Mouse (Mus musculus) midbrain, embryonic 16.5 days (tissue): ENCODE data around the gene Grip1. TPM values are rescaled to one million over a fixed set of nuclear protein-coding genes. Genes with fewer than 3 reads are reported as not detected.

Experiments used
- ATAC-seq: fragments of 200-750 bp; cut with Nextera tagmentation; 2 replicates; pipeline ENCODE4 v1.8.0; 2017; ENCODE audit warnings: moderate TSS enrichment
- H3K27ac ChIP-seq: fragments of 300-500 bp; sonication (generic); 2 replicates; pipeline ENCODE4 v1.5.1; 2014; ENCODE audit warnings: mild to moderate bottlenecking, low read length, mixed read lengths
- H3K27me3 ChIP-seq: fragments of 300-500 bp; sonication (generic); 2 replicates; pipeline ENCODE4 v1.6.1; 2014; ENCODE audit warnings: low read depth, low read length, mixed read lengths; ENCODE audit not compliant: control insufficient read depth, insufficient read depth
- H3K36me3 ChIP-seq: fragments of 300-500 bp; sonication (generic); 2 replicates; pipeline ENCODE4 v1.6.1; 2014; ENCODE audit warnings: mild to moderate bottlenecking, low read length, moderate library complexity, mixed read lengths; ENCODE audit not compliant: control insufficient read depth, insufficient read depth
- H3K4me1 ChIP-seq: fragments of 300-500 bp; sonication (generic); 2 replicates; pipeline ENCODE4 v1.6.1; 2014; ENCODE audit warnings: mild to moderate bottlenecking, low read length, mixed read lengths; ENCODE audit not compliant: control insufficient read depth, insufficient read depth
- H3K4me2 ChIP-seq: fragments of 300-500 bp; sonication (generic); 2 replicates; pipeline ENCODE4 v1.6.1; 2014; ENCODE audit warnings: mild to moderate bottlenecking, low read length, mixed read lengths
- H3K4me3 ChIP-seq: fragments of 300-500 bp; sonication (generic); 2 replicates; pipeline ENCODE4 v1.5.1; 2014; ENCODE audit warnings: low read depth, mild to moderate bottlenecking, low read length, moderate library complexity, mixed read lengths
- H3K9ac ChIP-seq: fragments of 300-500 bp; sonication (generic); 2 replicates; pipeline ENCODE4 v1.6.1; 2014; ENCODE audit warnings: low read depth, low read length, mixed read lengths
- H3K9me3 ChIP-seq: fragments of 300-500 bp; sonication (generic); replicated peaks from 2 replicates; pipeline ENCODE4 v1.6.1; 2014; ENCODE audit warnings: mild to moderate bottlenecking, low read length, mixed read lengths; ENCODE audit not compliant: control insufficient read depth, poor library complexity, severe bottlenecking
- WGBS: fragments of 180-500 bp; shearing (Covaris S2); extraction: QIAGEN DNeasy Blood & Tissue Kit; methylation state at CpG from one replicate; pipeline ENCODE4 v1.1.7; 2014; 5-methylcytosine and 5-hydroxymethylcytosine counted together
- polyA plus RNA-seq: library from polyadenylated mRNA; unstranded; fragments of >200 nt; fragmentation: Nextera tagmentation; extraction: Ambion mirVana; gene quantifications from 2 replicates; pipeline ENCODE4 v1.2.1, GENCODE M21; 2015

Gene Grip1
- polyA plus RNA-seq, 1 experiment from 2014 or later: 19.7 TPM

DNA sequence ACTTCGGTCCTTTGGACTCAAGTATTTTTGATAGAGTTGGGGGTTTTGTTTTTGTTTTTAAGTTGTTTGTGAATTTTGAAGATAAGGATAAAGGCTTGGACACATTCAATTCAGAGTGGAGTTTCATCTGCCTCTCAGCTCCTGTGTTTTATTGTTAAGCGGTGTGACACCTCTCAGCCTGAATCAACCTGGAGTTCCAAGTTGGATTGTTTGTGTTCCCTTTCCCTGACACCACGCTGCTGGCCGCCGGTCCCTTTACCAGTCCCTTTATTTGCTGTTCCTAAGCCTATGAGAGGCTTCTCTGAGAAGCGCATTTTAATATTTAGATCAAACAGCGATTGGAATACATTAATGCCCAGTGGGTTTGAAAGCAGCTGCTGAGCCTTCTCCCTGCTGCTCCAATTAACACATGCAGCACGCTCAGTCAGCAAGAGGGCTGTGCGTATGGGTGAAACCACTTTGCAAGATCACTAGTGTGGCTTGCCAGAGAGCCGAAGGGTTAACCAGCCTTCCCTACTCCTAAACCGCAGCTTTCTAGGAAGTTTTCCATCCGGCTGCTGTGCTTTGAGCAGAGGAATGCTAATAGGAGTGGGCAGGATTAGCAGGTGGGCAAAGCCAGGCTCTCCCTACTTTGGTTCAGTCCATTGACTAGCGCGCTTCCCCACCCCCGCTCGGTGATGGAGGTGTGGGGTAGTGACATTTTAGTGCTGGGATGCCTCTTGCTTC, 237.9 kb downstream of the Grip1 start:
- H3K36me3 ChIP-seq: no peaks in the 10 kb centered on the region
- H3K9ac ChIP-seq: peak overlapping the region; percentile 61
- peaks cover 32% of the 10 kb centered on the region for H3K4me1 ChIP-seq
- 2% methylated on average over 16 of the region's 16 CpGs for WGBS
- peak; percentile 85 for ATAC-seq
- H3K27ac ChIP-seq: peak overlapping the region; percentile 81
- peak overlapping the region; percentile 54 for H3K4me3 ChIP-seq
- no peaks in the 10 kb centered on the region for H3K9me3 ChIP-seq
- H3K27me3 ChIP-seq: no peaks in the 10 kb centered on the region
- H3K4me2 ChIP-seq: peak overlapping the region; percentile 98

GRCm38 (mm10) chr10:119692284-119692890, 238.8 kb downstream of the Grip1 start:
- H3K9me3 ChIP-seq: no peaks in the 10 kb centered on the region
- 2% methylated on average over 26 of the region's 26 CpGs for WGBS
- no peaks in the 10 kb centered on the region for H3K27me3 ChIP-seq
- H3K9ac ChIP-seq: peak overlapping the region; percentile 65
- H3K4me2 ChIP-seq: peak overlapping the region; percentile 98
- H3K36me3 ChIP-seq: no peaks in the 10 kb centered on the region
- peak overlapping the region; percentile 54 for H3K4me3 ChIP-seq
- peaks cover 32% of the 10 kb centered on the region for H3K4me1 ChIP-seq
- peak; percentile 60 for ATAC-seq
- H3K27ac ChIP-seq: peak overlapping the region; percentile 81

DNA sequence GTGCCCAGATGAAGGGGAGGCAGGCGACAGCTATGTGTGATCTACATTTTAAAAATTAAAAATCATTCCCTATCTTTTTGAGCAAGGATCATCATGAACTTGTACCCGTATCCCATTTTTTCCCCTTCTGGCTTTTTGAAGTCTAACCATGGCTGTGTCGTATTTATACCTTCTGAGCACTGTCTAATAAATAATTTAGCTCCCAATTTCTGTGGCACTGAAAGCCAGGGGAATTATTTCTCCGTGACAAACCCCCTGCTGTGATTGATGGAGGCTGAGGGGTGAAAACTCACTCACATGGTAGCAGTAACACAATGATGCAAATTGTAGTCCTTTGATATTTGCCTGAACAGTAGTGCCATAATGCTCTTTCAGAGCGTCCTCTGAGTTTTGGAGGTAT, 239.8 kb downstream of the Grip1 start:
- 0 out of 2 replicates have a peak overlapping the region, but pooled peaks have one; percentile 23 for H3K9ac ChIP-seq

GRCm38 (mm10) chr10:119697257-119697798, 243.7 kb downstream of the Grip1 start:
- Histone ChIP-seq H3K4me2 (no peak overlapping the region), H3K9ac (no peak overlapping the region), H3K27me3 (no peaks in the 10 kb centered on the region), H3K4me1 (peaks cover 8% of the 10 kb centered on the region), H3K4me3 (no peak overlapping the region), H3K27ac (no peak overlapping the region), H3K36me3 (no peaks in the 10 kb centered on the region), H3K9me3 (no peaks in the 10 kb centered on the region)
- 74% methylated on average over 9 of the region's 9 CpGs for WGBS
- no peak for ATAC-seq

More for the DNA sequence above, 239.8 kb downstream of the Grip1 start:
- WGBS: 33% methylated on average over 5 of the region's 5 CpGs
- H3K9me3 ChIP-seq: no peaks in the 10 kb centered on the region
- H3K4me1 ChIP-seq: peaks cover 28% of the 10 kb centered on the region
- H3K36me3 ChIP-seq: no peaks in the 10 kb centered on the region
- peak overlapping the region; percentile 98 for H3K4me2 ChIP-seq
- ATAC-seq: no peak
- H3K27me3 ChIP-seq: no peaks in the 10 kb centered on the region
- peak overlapping the region; percentile 54 for H3K4me3 ChIP-seq
- H3K27ac ChIP-seq: no peak overlapping the region

GRCm38 (mm10) chr10:119705348-119705747, 251.7 kb downstream of the Grip1 start:
- WGBS: 68% methylated on average over 4 of the region's 4 CpGs
- no peak for ATAC-seq

DNA sequence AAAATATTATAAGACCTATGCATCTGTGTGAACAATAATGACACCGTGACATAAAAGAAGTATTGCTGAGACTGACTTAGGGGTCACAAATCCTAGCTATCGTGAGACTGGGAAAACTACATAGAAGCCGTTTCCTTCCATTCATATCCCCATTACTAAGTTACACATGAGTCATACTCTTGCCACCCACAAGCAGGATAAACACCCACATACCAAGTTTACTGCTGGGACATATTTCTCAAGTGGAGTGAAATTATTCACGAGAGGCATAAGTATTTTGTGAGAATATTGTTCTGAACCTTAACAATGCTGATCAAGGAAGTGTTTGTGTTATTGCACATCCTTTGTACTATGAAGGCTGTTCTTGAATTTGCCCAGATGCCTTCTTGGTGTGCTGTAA, 252.7 kb downstream of the Grip1 start:
- ATAC-seq: no peak
- no peaks in the 10 kb centered on the region for H3K27me3 ChIP-seq
- H3K4me3 ChIP-seq: no peak overlapping the region
- H3K9me3 ChIP-seq: no peaks in the 10 kb centered on the region
- 94% methylated on average over 4 of the region's 4 CpGs for WGBS
- H3K4me1 ChIP-seq: no peaks in the 10 kb centered on the region
- H3K36me3 ChIP-seq: no peaks in the 10 kb centered on the region
- H3K4me2 ChIP-seq: no peak overlapping the region
- H3K9ac ChIP-seq: no peak overlapping the region
- no peak overlapping the region for H3K27ac ChIP-seq

More at GRCm38 (mm10) chr10:119705348-119705747, 251.7 kb downstream of the Grip1 start:
- Histone ChIP-seq H3K4me1 (no peaks in the 10 kb centered on the region), H3K36me3 (no peaks in the 10 kb centered on the region), H3K4me2 (no peak overlapping the region), H3K27me3 (no peaks in the 10 kb centered on the region), H3K9me3 (no peaks in the 10 kb centered on the region), H3K4me3 (no peak overlapping the region), H3K9ac (no peak overlapping the region), H3K27ac (no peak overlapping the region)

DNA sequence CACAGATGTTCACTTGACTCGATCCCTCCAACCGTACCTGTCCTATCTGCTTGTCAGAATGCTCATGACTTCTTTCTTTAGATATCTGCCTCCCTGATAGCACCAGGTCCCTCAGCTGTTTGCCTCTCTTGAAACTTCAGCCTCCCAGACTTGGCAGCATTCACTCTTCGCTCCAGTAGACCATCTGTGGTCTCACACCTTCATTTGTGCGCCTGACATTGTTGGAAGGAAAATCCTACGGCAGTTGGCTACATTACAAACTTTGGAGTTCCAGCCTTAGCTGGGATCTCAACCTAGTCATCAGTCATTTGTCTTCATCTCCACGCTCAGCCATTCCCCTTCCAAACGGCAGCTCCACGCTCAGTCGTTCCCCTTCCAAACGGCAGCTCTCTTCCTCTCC, 253.4 kb downstream of the Grip1 start:
- H3K9me3 ChIP-seq: no peaks in the 10 kb centered on the region
- no peak for ATAC-seq
- H3K4me1 ChIP-seq: no peaks in the 10 kb centered on the region
- H3K4me2 ChIP-seq: no peak overlapping the region
- H3K27ac ChIP-seq: no peak overlapping the region
- H3K9ac ChIP-seq: no peak overlapping the region
- H3K4me3 ChIP-seq: no peak overlapping the region
- no peaks in the 10 kb centered on the region for H3K36me3 ChIP-seq
- 97% methylated on average over 10 of the region's 10 CpGs for WGBS
- no peaks in the 10 kb centered on the region for H3K27me3 ChIP-seq

DNA sequence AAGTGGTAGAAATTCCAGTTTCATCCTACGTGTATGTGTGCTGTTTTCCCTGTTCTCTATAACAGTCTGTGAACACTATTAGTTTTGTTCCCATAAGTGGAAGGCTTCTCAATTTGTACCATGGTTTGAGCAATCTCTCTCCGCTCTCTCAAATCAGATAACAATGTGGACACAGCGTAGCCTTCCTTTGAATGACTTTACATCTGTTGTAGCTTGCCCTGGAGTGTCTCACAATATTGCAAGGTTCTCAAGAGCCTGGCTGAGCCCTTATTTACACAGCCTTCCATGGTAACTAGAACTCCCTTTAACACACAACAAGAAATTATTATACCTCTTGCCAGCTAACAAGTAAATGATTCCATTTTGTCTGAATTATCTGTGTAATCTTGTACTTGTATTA, 268.3 kb downstream of the Grip1 start:
- no peaks in the 10 kb centered on the region for H3K36me3 ChIP-seq
- no peak overlapping the region for H3K4me2 ChIP-seq
- H3K4me3 ChIP-seq: no peak overlapping the region
- no peak for ATAC-seq
- no peak overlapping the region for H3K27ac ChIP-seq
- H3K27me3 ChIP-seq: no peaks in the 10 kb centered on the region
- H3K9ac ChIP-seq: no peak overlapping the region
- 66% methylated on average over 3 of the region's 3 CpGs for WGBS
- peaks cover 3% of the 10 kb centered on the region; the same call in 1 of the 2 replicates for H3K4me1 ChIP-seq
- H3K9me3 ChIP-seq: no peaks in the 10 kb centered on the region

DNA sequence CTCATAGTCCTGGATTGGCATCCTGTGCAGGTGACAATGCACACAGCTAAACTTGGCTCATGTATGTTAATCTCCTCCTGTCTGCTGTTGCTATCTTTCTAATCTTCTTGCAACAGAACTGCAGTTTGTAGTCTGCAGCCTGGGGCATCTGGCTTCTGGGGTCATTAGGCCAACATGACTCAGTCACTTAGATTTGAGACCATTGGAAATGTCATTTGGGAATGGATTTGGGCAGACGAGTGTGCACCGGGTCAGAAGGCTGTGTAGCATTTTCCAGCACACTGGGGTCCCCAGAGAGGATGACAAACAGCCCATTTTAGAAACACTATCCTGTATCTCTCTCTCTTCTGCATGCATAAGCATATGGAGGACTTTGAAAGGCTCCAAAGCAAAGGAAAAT, 268.8 kb downstream of the Grip1 start:
- no peaks in the 10 kb centered on the region for H3K36me3 ChIP-seq
- no peaks in the 10 kb centered on the region for H3K27me3 ChIP-seq
- no peak overlapping the region for H3K4me2 ChIP-seq
- no peak overlapping the region for H3K9ac ChIP-seq
- no peak for ATAC-seq
- H3K27ac ChIP-seq: no peak overlapping the region
- no peak overlapping the region for H3K4me3 ChIP-seq
- WGBS: 45% methylated on average over 2 of the region's 2 CpGs
- peaks cover 3% of the 10 kb centered on the region; the same call in 1 of the 2 replicates for H3K4me1 ChIP-seq
- no peaks in the 10 kb centered on the region for H3K9me3 ChIP-seq
